Comparison of ENCODE assay signal across 10 mouse cellular contexts in genomic region chr11:109178788-109179518, GRCm38 (mm10). TPM values are rescaled to one million over a fixed set of nuclear protein-coding genes. Genes with fewer than 3 reads are reported as not detected.
DNase-seq lines count a peak whose midpoint lies in the region; ATAC-seq lines count a peak whose summit lies in the region.
"Had no signal": no experiment of that assay in that cellular context is flagged by ENCODE, and none has a peak within 500 bp of the region (broad histone marks: within the 10 kb centered on the region; RNA-seq: fewer than 3 reads in every experiment).

No protein-coding gene starts in this region.

- H3K9ac ChIP-seq in intestine, embryonic 16.5 days (ENCODE audit: low read depth, low read length), result no peak overlapping the region

- 58% methylated on average over 8 of the region's 8 CpGs for WGBS in intestine, embryonic 16.5 days

- intact Hi-C loops in heart, postnatal 10 days (cut with DNase I), result loop anchor here (1.0 to 2.0 kb wide), 2 partner anchors 254 to 730 kb away; no protein-coding TSS in a partner anchor
- intact Hi-C loops in left cerebral cortex, postnatal 10 days (cut with DNase I), result loop anchor here (2.0 kb wide), 1 partner anchor 254 kb away; no protein-coding TSS in a partner anchor

- H3K9me3 ChIP-seq in intestine, embryonic 16.5 days (ENCODE audit: control insufficient read depth, low read length), result no peaks in the 10 kb centered on the region

- peaks cover 6% of the 10 kb centered on the region; the same call in 1 of the 2 replicates for H3K4me1 ChIP-seq in intestine, embryonic 16.5 days (ENCODE audit: control insufficient read depth, insufficient read depth, low read length)

- 0 out of 2 replicates have a peak, but pooled peaks cover 2% of the 10 kb centered on the region for H3K27me3 ChIP-seq in intestine, embryonic 16.5 days (replicated peaks; ENCODE audit: control insufficient read depth, insufficient read depth, low read length)

- peak; percentile 48 to 59 for DNase-seq in heart, postnatal 10 days
- DNase-seq in heart, adult 11 months, result no peak
- DNase-seq in ZHBTc4 (ENCODE audit: low read depth, low spot score), result peak; percentile 53
- peak; percentile 76 for DNase-seq in embryo, embryonic 11 days
- DNase-seq in left cerebral cortex, postnatal 10 days (ENCODE audit: extremely low spot score in 1 of 2, low spot score in 2 of 2), result peak; percentile 64 to 66
- DNase-seq in right cerebral cortex, adult 18-20 months, result peak; percentile 54

- no peak overlapping the region for H3K27ac ChIP-seq in intestine, embryonic 16.5 days (ENCODE audit: low read length)

- no peak overlapping the region for H3K4me3 ChIP-seq in intestine, embryonic 16.5 days (ENCODE audit: low read length)

- no peaks in the 10 kb centered on the region for H3K36me3 ChIP-seq in intestine, embryonic 16.5 days (ENCODE audit: control insufficient read depth, insufficient read depth, low read length)

- no peak overlapping the region for H3K4me2 ChIP-seq in intestine, embryonic 16.5 days (ENCODE audit: low read depth, low read length)

- ATAC-seq in intestine, embryonic 16.5 days, result peak; percentile 61
- no peak for ATAC-seq in activated CD4-positive, CD25-positive, alpha-beta regulatory T cell, adult 4 months

RNA-seq across cellular contexts. Expression of gene E030025P04Rik, which starts 34.8 kb away (rescaled TPM):
- not detected for total RNA-seq in heart, postnatal 10 days (2021)
- polyA plus RNA-seq in intestine, embryonic 16.5 days (2015; fragmentation: Nextera tagmentation; extraction: Ambion mirVana), result not detected in 2 replicates
- not detected for total RNA-seq in left cerebral cortex, postnatal 10 days (2021)
- not detected for polyA plus RNA-seq in activated CD4-positive, CD25-positive, alpha-beta regulatory T cell, adult 4 months (2017; shearing (Covaris generic))
- total RNA-seq: gastrocnemius, postnatal 36 days; MEL had no signal
